Mouse (Mus musculus) heart, postnatal 36 days (tissue): ENCODE measurements around the gene Srrm1. TPM values are rescaled to one million over a fixed set of nuclear protein-coding genes. Genes with fewer than 3 reads are reported as not detected.
"Not testable (repeated sequence)": the region's sequence is repeated elsewhere in the genome, so short reads cannot be mapped to it uniquely, and the experiment has no call there.

ENCODE experiments used
- DNase-seq, 2 experiments: peaks; one replicate each; pipeline ENCODE4 v3.0.0; 2021 to 2022
- intact Hi-C: fragments of 180-260 bp; cut with DNase I; formaldehyde crosslinking; loops from one replicate; pipeline ENCODE4 v1.15.1; 2025
- total RNA-seq, 2 experiments: library from RNA; stranded (reverse); gene quantifications; 2 replicates each; pipeline ENCODE4 v1.2.3; 2021

The Srrm1 gene
- total RNA-seq, 2 experiments from 2014 or later = 59.1 to 69.9 TPM

DNA sequence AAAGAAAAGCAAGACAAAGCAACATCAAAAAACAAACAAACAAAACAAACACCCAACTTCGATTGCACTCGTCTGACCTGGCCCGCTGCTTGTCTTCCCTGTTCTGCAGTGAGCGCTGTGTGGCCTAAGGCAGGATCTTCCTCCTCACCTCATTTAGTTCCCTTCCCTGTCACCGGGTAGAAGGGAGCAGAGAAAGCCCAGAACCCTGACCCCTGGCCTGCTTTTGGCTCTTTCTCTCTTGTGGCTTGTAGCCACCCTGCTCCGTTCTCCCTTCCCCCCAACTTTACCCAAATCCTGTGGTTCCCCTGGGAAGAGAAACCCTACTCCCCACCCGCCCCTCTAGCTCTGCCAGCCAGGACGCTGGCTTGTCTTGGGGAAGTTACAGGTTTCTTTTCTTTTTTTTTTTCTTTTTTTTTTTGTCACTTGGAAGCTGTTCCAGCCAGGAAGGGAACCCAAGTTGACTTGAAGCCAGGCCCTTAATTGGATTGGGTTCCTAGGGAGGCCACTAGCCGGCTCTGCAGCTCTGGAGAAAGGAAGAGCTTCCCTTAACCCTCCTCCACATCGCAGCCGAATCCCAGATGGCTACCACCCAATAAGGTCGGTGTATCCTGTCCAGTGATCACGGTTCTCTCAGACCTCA lies 70.3 kb downstream of the Srrm1 start:
- intact Hi-C loops = no loop called here
- peak; percentile 58 to 61 for DNase-seq

GRCm38 (mm10) chr4:135280016-135280415 lies 73.1 kb downstream of the Srrm1 start:
- intact Hi-C loops, DNase-seq: not testable (repeated sequence)

- DNase-seq = no peak
- intact Hi-C loops = no loop called here
These were observed 76.3 kb downstream of the Srrm1 start for GRCm38 (mm10) chr4:135276681-135277379.

- no peak for DNase-seq
- intact Hi-C loops = no loop called here
These were observed 78.4 kb downstream of the Srrm1 start for GRCm38 (mm10) chr4:135274761-135275160.

GRCm38 (mm10) chr4:135273307-135273682 lies 79.8 kb downstream of the Srrm1 start:
- intact Hi-C loops = loop anchor here (2.0 kb wide), 1 partner anchor 40 kb away; no protein-coding TSS in a partner anchor
- no peak for DNase-seq

- intact Hi-C loops = loop anchor here (2.0 kb wide), 1 partner anchor 40 kb away; no protein-coding TSS in a partner anchor
- DNase-seq = peak; percentile 100
These were observed 80.3 kb downstream of the Srrm1 start, which contains the start of gene Clic4 for GRCm38 (mm10) chr4:135272640-135273306. TSS of gene Clic4 (minus strand) at chr4:135272814.

DNA sequence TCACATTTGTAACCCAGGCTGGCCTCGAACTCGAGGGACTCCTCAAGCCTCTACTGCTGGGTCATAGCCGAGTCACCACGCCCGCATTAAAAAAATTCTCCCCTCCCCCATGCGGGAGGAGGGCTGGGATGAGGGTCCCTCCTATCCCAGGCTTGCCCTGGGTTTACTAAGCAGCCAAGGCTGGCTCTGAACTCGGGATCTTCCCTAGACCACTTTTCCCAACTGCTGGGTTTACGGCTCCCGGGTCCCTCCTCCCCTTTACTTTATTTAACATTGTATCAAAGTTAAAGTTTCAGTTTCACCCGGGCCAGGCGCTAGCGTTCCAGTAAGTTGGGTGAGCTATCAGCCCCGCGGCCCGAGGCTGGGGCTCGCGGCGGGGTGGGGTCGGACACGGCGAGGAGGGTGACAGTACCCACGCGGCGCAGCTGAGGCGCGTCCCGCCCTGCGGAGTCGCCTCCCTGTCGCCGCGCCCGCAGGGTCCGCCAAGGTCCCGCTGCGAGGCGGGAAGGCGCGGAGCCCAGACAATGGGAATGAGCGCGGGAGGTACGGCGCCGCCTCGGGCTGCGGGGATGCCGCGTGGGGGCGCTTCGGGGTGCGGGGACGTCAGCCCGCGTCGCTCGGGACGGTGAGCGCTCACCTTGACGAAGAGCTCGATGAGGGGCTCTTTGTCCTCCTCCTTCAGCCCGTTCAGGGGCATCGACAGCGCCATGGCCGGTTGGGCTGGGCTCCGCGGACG lies 81.1 kb downstream of the Srrm1 start:
- intact Hi-C loops = loop anchor here (1.0 to 2.0 kb wide), 2 partner anchors 18 to 41 kb away; no protein-coding TSS in a partner anchor
- DNase-seq = peak; percentile 74 to 79

- intact Hi-C loops = loop anchor here (1.0 kb wide), 1 partner anchor 17 kb away; no protein-coding TSS in a partner anchor
- peak; percentile 46 to 69 for DNase-seq
These were observed 81.7 kb downstream of the Srrm1 start for GRCm38 (mm10) chr4:135271419-135271828.

Other genes with a start within 250 kb of the Srrm1 start
- under 1 TPM; 0.43 to 0.50 TPM for gene Runx3, start 232.7 kb downstream of the Srrm1 start, total RNA-seq
- 100 to 1,000 TPM; 241 to 254 TPM for gene Clic4, start 80.5 kb downstream of the Srrm1 start, total RNA-seq
- gene Ncmap, start 44.9 kb upstream of the Srrm1 start, total RNA-seq = under 1 TPM in 1 of 2 experiments, not detected in 1; 0.33 TPM
- 10 to 100 TPM; 10.8 to 15.0 TPM for gene Rcan3, start 80.5 kb upstream of the Srrm1 start, total RNA-seq
- gene Stpg1, start 141.5 kb upstream of the Srrm1 start, total RNA-seq = under 1 TPM in 1 of 2 experiments, not detected in 1; 0.38 TPM
- 10 to 100 TPM; 36.9 to 42.6 TPM for gene Nipal3, start 141.7 kb upstream of the Srrm1 start, total RNA-seq
- gene Grhl3, start 220.3 kb upstream of the Srrm1 start, total RNA-seq = not detected